Mouse (Mus musculus) natural killer cell, adult 2 months (primary cell): ENCODE results near the gene Gm49383.

Source experiments
- DNase-seq, 2 experiments: peaks; one replicate each; pipeline ENCODE4 v3.0.0; 2022; ENCODE audit warnings: low spot score in 2 of 2

Gm49383 gene

DNA sequence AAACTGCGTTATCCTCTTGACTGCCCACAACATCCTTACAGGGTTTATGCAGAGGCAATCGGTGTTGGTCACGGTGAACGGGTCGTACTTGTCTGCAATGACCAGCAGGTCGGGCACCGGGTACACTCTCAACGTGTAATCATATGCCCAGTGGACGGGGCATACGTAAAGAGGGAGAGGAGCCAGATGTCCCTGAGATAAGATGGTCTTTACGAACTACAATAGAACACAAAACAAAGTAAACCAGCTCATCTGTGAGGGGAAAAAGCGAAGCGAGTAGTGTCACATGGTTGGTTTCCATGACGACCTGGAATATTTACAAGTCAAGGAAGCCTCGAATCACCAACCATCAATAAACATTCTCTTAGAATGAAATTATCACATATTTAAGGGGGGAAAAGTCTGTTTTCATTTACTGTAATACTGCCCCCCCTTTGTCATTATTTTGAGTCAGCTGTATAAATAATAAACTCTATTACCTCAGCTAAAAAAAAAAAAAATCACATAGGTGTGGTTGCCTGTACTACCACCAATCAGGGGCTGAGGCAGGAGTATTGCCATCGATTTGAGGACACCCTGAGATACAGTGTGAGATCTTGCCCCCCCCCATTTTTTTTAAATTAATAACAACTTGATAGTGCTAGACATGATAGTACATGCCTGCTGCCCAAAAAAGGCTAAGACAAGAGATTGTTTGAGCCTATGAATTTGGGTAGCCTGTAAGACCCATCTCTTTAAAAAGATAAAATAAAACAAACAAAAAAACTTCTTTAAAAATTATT, 7.3 kb upstream of the Gm49383 start, which contains the start of gene Gm49384:
Gm49384 (minus strand) TSS at position 216 of the 782 bp plus-strand sequence.
- DNase-seq, result no peak

DNA sequence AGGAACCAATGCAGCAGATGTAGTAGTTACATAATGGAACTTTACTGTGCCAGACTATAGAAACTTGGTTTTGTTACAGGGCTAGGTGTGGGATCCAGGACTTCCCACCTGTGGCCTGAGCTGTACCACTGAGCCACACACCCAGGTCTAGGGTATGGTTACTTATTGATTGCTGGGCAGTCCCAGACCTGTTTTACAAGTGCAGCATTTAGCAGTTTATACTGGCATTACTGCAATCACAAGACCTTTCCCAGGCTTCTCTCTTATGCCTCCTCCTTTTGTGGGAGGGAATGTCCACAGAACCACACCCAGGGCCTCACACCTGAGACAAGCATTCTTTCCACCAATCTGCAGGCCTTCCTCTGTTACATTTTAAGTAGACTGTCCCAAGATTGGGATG, 2.1 kb upstream of the Gm49383 start:
- no peak for DNase-seq

DNA sequence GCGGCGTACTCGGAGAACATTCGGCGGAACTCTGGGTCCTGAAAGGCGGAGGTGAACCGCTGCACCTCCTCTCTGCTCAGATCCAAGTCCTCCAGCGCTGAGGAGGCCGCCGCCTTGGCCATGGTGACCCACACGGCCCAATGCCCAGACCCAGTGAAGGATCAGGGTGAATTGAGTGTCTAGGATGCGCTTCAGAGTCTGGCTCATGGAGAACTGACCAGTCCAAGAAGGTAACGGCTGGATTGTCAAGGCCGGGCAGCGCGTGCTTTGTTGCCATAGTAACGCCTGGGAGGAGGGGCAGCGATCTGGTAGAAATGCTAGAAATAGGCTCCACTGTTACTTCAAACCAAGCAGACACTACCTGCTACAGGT, 1.2 kb upstream of the Gm49383 start, which contains the start of gene Dnaaf2:
Dnaaf2 (minus strand) TSS at position 266 of the 372 bp plus-strand sequence.
- peak; percentile 59 to 65 for DNase-seq

DNA sequence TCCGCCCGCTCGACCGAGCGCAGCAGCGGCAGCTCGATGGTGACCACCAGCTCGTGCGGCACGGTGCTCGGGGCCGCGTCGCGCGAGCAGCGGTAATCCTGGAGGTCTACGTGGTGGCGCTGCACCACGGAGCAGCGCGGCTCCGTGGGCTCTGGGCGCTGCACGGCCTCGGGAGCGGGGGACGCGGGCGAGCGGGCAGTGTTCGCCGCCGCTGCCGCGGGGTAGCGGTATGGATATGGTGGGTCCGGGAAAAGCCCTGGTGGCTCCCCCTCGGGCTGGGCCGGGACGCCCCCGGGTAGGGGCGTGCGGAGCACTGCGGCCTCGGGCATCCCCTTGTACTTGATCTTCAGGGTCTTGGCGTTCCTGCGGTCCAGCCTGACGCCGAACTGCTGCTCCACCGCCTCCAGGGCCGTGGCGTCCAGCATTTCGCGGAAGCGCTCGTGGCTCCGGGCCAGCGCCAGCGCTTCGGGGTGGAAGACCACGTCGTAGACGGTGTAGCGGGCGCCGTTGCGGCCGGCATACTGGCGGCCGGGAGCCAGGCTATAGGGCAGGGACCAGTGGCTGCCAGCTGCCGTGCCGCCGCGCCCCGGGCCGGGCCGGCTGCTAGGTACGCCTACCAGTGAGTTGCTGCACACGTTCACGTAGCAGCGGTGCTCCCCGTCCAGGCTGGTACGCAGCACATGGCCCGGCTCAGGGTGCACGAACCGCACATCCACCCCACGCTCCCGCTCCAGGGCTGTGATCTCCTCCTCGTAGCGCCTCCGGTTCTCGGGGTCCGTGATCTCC, 667 bp upstream of the Gm49383 start:
- DNase-seq, result peak; percentile 26 to 52

DNA sequence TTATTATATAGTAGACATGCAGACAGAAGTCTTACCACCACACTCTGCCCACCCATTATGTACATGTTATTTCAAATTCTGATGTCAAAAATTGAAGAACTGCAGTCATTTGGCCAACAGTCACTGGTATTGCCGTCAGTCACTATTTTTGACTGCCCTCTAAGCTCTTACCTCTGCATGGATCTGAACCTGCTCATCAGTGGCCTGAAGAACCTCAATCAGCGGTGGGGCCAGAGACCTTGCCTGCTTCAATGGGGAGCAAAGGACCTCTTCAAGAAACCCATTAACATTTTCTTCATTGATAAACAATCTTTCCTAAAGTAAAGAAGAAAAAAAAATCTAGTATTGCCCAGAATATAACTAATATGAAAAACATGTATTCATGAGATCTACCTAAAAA, 4.3 kb downstream of the Gm49383 start:
- DNase-seq, result no peak

DNA sequence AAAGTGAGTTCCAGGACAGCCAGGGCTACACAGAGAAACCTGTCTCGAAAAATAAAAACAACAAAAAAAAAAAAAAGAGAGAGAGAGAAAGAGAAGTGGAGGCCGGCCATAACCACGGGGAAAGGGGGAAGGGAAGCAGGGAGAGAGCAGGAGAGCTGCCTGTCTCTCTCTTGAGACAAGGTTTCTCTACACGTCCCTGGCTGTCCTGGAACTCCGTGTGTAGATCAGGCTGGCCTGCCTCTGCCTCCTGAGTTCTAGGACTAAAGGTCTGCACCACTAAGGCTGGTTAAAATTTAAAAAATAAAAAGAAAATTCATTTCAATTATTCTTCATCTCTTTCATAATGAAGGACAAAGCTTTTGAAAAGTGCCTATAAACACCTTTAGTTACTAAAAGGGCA, 5.5 kb downstream of the Gm49383 start:
- DNase-seq, result no peak

DNA sequence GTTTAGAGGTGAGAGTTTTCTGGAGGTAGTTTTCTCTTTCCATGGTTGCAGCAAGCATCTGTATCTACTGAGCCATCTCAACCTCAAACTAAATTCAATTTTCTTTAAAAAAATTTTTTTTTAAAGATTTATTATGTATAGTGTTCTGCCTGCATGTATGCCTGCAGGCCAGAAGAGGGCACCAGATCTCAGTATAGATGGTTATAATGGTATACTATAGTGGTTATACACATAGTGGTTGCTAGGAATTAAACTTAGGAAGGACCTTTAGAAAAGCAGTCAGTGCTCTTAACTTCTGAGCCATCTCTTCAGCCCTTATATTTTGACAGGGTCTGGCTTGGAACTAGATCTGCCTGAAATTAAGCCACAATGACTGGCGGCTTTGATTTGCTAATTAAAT, 6.4 kb downstream of the Gm49383 start:
- DNase-seq, result no peak

DNA sequence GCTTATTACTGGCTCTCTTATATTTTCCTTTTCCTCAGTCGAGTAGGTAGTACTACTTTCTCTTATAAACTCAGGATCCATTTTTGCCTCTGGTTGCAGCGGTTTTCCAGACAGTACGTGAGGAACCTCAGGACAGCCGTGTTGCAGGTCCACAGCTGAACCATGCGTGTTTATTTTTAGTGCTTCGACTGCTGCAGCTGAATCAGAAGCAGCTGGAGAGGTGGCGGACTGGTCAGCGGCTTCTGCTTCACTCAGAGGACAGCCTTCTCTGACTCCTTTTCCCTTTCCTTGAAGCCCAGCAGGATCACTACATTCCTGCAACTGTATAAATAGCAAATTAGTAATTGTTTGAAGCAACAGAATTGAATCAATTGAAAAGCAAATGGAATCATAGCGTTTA, 6.8 kb downstream of the Gm49383 start:
- DNase-seq, result no peak

DNA sequence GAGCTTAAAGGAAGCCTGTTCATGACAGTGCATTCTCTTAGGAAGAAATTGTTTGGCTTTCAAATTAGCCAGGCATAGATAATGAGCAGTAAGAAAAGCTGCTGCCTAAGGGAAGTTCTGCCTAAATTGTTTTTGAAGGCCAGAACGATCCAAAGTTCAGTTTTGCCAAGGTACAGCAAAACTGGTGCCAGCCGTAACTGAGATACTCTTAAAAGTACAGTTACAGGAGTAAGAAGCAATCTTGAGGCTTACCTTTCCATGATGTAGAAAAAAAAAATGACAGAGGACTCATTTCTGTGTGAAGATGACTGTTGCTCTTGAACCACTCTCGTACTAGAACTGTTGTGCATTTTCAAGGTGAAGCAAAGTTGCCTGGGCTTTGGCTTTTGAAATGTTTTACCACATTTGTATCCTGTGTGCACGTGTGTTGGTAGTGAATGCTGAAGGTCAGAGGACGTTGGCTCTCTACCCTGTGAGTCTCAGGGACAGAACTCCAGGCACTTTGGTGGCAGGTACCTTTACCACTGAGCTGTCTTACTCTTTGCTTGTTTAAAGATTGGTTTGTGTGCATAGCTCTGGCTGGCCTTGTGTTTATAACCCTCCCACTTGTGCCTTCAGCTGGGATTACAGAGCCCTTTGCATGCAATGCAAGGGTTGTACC, 10.0 kb downstream of the Gm49383 start:
- DNase-seq, result no peak

DNA sequence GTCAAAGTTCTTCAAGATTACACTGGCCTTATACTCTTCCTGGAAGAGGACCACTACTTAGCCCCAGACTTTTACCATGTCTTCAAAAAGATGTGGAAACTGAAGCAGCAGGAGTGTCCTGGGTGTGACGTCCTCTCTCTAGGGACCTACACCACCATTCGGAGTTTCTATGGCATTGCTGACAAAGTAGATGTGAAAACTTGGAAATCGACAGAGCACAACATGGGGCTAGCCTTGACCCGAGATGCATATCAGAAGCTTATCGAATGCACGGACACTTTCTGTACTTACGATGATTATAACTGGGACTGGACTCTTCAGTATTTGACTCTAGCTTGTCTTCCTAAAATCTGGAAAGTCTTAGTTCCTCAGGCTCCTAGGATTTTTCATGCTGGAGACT, 11.5 kb downstream of the Gm49383 start:
- no peak for DNase-seq

DNA sequence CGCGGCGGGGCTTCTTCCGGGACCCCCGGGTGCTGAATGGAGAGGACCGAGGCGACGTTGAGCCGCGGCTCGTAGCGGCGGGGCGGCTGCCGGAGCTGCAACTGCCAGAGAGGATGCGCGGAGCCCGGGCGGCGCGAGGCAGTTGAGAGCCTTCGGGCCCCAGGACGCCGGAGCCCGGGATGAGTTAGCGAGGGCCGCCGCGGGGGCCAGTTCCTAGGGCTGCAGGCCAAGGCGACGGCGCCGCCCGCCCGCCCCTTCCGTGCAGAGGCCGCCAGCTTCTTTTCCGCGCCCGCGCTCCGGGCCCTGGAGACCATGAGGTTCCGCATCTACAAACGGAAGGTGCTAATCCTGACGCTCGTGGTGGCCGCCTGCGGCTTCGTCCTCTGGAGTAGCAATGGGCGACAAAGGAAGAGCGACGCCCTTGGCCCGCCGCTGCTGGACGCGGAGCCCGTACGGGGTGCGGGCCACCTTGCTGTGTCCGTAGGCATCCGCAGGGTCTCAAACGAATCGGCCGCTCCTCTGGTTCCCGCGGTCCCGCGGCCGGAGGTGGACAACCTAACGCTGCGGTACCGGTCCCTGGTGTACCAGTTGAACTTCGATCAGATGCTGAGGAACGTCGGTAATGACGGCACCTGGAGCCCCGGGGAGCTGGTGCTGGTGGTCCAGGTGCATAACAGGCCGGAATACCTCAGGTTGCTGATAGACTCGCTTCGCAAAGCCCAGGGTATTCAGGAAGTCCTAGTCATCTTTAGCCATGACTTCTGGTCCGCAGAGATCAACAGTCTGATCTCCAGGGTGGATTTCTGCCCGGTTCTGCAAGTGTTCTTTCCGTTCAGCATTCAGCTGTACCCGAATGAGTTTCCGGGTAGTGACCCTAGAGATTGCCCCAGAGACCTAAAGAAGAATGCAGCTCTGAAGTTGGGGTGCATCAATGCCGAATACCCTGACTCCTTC, 12.3 kb downstream of the Gm49383 start:
- DNase-seq, result no peak

DNA sequence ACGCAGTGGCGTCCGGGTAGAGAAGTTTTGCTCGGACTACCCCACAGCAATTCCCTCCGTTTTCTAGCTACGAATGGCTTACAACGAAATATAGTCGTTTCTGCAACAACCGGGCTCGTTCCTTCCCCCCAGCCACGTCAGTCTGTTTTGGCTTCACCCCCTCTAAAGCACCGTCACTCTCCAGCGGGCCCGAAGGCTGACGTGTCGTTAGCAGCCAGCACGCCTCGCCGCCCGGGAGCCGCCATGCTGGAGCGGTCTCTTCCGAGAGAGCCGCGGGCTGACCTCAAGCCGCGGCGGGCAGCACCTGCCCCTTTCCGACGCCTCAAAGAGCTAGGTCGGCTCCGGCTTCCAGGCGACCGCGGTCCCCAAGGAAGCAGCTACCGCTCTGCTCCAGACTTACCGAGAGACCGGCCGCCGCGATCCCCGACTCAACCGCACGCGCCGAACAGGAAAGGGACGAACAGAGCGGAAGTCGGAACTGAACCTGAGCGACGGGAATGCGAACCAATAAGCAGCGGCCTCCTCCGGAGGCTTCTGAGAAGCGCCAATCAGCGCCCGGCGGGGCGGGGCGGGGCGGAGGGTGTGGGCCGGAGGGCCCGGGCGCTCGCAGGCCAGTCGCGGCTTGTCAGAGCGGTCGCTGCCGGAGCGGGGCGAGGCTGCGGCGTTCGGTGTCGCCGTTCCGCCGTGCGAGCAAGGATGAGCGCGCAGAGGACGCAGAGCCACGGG, 13.2 kb downstream of the Gm49383 start, which contains the start of the genes Rpl36al and Mgat2:
Rpl36al (minus strand) TSS at position 501 of the 726 bp plus-strand sequence.
Mgat2 (plus strand) TSS at position 575 of the 726 bp plus-strand sequence.
- DNase-seq, result peak; percentile 94 to 96

DNA sequence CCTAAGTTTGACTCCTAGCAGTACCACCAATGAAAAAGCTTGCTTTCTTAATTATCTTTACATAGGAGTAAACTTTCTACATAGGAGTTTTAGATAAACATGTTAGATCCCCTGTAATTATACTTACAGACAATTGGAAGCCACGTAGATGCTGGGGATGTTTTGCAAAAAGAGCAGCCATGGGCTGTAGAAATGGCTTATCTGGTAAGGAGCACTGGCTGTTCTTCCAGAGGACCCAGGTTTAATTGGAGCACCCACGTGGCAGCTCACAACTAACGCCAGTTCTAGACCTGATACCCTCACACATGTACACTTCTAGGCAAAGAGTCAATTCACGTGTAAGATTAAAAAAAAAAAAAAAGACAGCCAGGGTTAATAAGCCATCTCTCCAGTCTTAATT, 15.1 kb downstream of the Gm49383 start:
- no peak for DNase-seq

DNA sequence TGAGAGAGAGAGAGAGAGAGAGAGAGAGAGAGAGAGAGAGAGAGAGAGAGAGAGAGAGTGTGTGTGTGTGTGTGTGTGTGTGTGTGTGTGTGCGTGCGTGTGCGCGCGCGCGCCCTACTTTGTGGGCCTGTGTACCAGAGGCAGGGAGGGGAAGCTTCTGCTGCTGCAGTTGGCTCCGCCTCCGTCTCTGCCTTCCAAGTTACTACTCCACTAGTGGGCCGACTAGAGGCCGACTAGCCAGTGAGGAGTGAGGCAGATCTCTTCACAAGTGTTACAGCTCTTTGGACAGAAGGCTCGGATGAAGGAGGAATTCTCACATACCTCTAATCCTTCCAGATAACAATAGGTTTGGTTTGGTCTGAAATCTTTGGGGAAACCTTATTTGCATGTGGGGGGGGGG, 17.5 kb downstream of the Gm49383 start:
- no peak for DNase-seq

DNA sequence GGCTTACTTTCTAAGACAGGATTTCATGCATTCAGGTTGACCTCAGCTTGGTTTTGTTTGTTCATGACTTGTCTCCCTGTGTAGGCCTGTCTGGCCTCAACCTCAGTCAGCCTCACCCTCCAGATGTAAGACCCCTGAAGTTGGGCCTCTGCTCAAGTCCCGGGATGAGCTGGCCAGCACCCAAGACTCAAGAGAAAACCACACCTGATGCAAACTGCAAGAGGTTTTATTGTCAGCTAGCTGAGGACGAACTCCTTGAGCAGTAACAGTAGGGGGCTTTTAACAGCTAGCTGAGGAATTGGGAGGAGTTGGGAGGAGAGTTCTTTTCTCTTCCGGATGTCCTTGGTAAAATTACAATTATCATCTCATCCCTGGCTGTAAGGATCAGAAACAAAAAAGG, 19.4 kb downstream of the Gm49383 start:
- DNase-seq, result no peak

DNA sequence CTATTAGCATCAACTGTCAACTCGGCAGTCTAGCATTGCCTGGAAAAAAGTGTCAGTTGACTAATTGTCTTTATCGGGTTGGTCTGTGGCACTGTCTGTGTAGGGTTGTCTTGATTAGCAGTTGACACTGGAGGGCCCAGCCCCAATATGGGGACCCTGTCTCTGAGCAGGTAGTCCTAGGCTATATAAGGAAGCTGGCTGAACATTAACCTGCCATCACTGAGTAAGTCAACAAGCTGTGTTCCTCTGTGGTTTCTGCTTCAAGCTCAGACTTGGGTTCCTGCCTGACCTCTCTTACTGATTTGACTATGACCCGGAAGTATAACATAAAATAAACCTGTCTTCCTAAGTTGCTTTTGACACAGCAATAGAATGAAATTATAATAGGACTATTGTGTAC, 20.9 kb downstream of the Gm49383 start:
- no peak for DNase-seq

DNA sequence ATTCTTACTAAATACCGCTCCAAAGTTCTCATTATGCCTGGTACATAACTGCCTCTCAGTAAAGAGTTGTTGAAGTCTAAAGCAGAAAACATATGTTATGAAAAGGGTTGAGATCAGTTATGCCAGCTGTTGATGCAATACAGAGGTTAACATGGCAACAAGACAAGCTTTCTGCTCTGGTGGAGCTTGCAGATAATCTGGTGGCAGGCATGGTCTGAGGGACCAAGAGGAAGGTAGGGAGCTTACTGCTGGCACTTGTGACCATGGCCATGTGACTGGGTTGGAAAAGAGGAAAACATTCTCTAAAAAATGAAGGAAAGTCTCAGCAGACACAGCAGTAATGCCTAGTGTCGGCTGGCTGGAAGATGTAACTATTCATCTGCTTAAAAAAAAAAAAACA, 25.6 kb downstream of the Gm49383 start:
- no peak for DNase-seq

DNA sequence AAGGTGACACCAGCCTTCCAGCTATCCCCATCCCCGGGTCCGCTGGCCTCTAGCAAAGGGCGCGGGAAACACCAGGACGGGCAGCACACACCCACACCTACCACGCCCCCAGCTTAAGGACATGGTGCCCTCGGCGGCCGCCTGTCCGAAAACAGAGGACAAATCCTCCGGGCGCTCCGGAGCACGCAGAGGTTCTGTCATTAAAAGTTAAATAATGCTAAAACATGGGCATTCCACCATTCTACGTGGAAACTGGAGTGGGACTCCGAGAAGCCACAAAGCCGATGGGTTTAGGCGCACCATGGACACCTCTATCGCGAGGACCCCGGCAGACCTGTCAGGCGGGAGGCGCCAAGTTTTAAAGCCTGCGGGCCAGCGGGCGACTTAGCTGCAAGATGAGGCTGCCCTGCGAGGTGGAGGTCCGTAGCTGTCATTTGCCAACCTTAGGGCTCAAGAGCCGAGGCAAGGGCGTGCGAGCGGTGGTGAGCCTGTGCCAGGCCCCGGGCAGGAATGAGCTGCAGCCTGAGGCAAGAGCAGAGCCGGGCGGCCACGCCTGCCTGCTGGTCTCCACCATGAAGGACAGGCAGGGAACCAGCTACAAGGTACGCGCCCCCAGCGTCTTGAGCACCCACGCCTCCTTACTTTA, 28.3 kb downstream of the Gm49383 start, which contains the start of gene Lrr1:
Lrr1 (plus strand) TSS at position 354 of the 646 bp plus-strand sequence.
- peak; percentile 89 to 90 for DNase-seq

DNA sequence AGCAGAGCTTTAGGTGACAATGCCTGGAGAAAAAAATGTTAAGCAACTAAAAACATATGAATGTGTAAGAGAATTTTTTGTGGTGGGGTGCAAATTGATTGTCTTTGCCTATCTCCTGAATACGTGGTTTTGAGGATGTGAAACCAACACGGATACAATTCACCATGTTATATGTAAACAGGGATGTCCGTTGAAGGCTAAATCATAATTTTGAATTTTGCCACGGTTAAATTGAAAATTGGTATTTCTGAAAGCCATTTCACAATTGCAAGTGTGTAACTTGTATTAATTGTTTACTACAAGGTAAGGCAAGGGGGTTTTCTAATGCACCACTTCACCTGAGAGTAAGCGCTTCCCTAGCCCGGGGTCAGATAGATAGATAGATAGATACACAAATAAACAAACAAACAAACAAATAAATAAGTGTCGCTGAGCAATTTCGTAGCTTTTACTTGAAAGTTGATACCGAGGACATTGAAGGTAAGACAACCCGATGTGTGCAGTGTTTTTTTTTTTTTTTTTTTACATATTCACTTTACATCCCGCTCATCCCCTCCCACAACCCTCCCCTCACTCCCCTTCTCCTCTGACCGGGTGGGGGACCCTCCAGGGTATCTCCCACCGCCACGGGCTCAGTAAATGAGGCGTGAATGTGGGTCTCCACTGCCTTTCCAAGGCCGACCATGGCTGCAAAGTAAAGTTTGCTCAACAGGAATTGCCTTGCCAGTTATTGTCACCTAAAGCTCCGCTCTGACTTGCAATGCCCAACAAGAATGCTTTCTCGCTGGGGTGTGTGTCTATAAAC, 29.0 kb downstream of the Gm49383 start:
- no peak for DNase-seq
